In the genomic region with DNA sequence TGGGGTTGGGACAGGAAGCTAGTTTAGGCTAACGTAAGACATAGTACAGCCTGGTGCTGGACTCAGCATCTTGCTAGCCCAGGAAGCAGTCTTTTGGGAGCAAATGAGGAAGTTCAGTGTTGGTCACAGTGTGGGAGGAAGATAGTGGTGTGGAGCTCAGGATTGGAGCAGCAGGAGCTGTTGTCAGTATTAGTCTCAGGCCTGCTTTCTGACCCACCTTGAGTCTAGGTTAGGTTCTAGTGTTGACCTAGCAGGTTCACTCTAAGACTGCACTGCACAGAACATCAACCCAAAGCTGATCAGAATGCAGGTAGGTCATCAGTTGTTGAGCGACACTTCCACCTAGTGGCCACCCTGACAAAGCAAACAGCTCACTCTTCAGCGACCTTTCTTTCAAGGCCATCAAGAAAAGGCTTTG, we compare ENCODE assay signal across 9 mouse cellular contexts. TPM values are rescaled to one million over a fixed set of nuclear protein-coding genes. Genes with fewer than 3 reads are reported as not detected.
A peak's percentile ranks its signal among the peaks of the same experiment; 100 is the strongest.
DNase-seq lines count a peak whose midpoint lies in the region; ATAC-seq and TF ChIP-seq lines count a peak whose summit lies in the region.
"Had no signal": no experiment of that assay in that cellular context is flagged by ENCODE, and none has a peak within 500 bp of the region (broad histone marks: within the 10 kb centered on the region; RNA-seq: fewer than 3 reads in every experiment).

No protein-coding gene starts in this region.

- TF ChIP-seq CTCF in C2C12 (IDR thresholded peaks at IDR 0.05; ENCODE audit: control insufficient read depth, insufficient read depth, insufficient read length) (peak; percentile 23), MEL (IDR thresholded peaks at IDR 0.05 in 2 of 3, conservative IDR thresholded peaks at IDR 0.05 in 1 of 3; ENCODE audit: control insufficient read depth in 1 of 3, insufficient read depth in 1 of 3, low read depth in 2 of 3, low read length in 3 of 3, poor library complexity in 1 of 3, severe bottlenecking in 1 of 3) (peak; percentile 51 to 69 (median 64))

- WGBS in heart, embryonic 16.5 days = 42% methylated on average over 3 of the region's 3 CpGs
- 47% methylated on average over 3 of the region's 3 CpGs for WGBS in stomach, embryonic 15.5 days

- DNase-seq in MEL (ENCODE audit: low read depth, low spot score) = peak; percentile 85
- DNase-seq in cerebellum, adult 9-11 months = peak; percentile 58
- peak; percentile 69 to 84 for DNase-seq in kidney, postnatal 36 days
- peak; percentile 35 for DNase-seq in mesoderm, embryonic 11.5 days (ENCODE audit: low read depth, low spot score)
- DNase-seq in layer of hippocampus, adult 9-10 months (ENCODE audit: low spot score) = no peak

- H3K4me2 ChIP-seq in heart, embryonic 16.5 days (ENCODE audit: low read depth, low read length) = no peak overlapping the region
- H3K4me2 ChIP-seq in stomach, embryonic 15.5 days = no peak overlapping the region
- H3K4me2 ChIP-seq: lung, embryonic 15.5 days had no signal

- no peak; a peak in 1 of 4 replicates for TF ChIP-seq POLR2A in MEL (IDR thresholded peaks at IDR 0.05; ENCODE audit: control insufficient read depth in 1 of 2, insufficient read depth in 1 of 2, low read depth in 1 of 2, low read length in 2 of 2, poor library complexity in 1 of 2)

- H3K36me3 ChIP-seq in C2C12 (ENCODE audit: control insufficient read depth, insufficient read depth) = peaks cover 70% of the 10 kb centered on the region
- H3K36me3 ChIP-seq in MEL (ENCODE audit: control insufficient read depth in 1 of 2, insufficient read depth in 2 of 2, low read length in 2 of 2) = peaks cover 6 to 36% of the 10 kb centered on the region in 2 experiments
- H3K36me3 ChIP-seq in heart, embryonic 16.5 days (ENCODE audit: control insufficient read depth, insufficient read depth) = peaks cover 47% of the 10 kb centered on the region
- peaks cover 48% of the 10 kb centered on the region for H3K36me3 ChIP-seq in stomach, embryonic 15.5 days

- peak; percentile 42 for TF ChIP-seq RAD21 in MEL (IDR thresholded peaks at IDR 0.05; ENCODE audit: low read depth, low read length)

- H3K9me3 ChIP-seq in MEL (replicated peaks; ENCODE audit: insufficient read depth, low read length) = no peaks in the 10 kb centered on the region
- no peaks in the 10 kb centered on the region for H3K9me3 ChIP-seq in heart, embryonic 16.5 days (replicated peaks; ENCODE audit: control insufficient read depth, low read length)
- no peaks in the 10 kb centered on the region for H3K9me3 ChIP-seq in stomach, embryonic 15.5 days
- H3K9me3 ChIP-seq: lung, embryonic 15.5 days had no signal

- peak; percentile 33 to 71; a peak in 3 of 4 replicates for TF ChIP-seq EP300 in MEL (IDR thresholded peaks at IDR 0.05; ENCODE audit: low read depth in 1 of 2, low read length in 2 of 2)

- no peaks in the 10 kb centered on the region for H3K79me3 ChIP-seq in C2C12 (ENCODE audit: low read depth)

- H3K79me2 ChIP-seq in C2C12 (ENCODE audit: control insufficient read depth, insufficient read depth) (no peaks in the 10 kb centered on the region), MEL (ENCODE audit: control insufficient read depth, insufficient read depth, low read length, poor library complexity) (peaks cover 25% of the 10 kb centered on the region)

- H3K27me3 ChIP-seq in C2C12 (ENCODE audit: control insufficient read depth, insufficient read depth, insufficient read length) = no peaks in the 10 kb centered on the region
- H3K27me3 ChIP-seq in MEL (ENCODE audit: control insufficient read depth in 1 of 2, insufficient read depth in 2 of 2, low read length in 2 of 2) = no peaks in the 10 kb centered on the region
- H3K27me3 ChIP-seq in heart, embryonic 16.5 days (ENCODE audit: control insufficient read depth, insufficient read depth, low read length) = no peaks in the 10 kb centered on the region
- no peaks in the 10 kb centered on the region for H3K27me3 ChIP-seq in stomach, embryonic 15.5 days (replicated peaks)
- H3K27me3 ChIP-seq: lung, embryonic 15.5 days had no signal

- no peak overlapping the region for H3ac ChIP-seq in C2C12 (ENCODE audit: control insufficient read depth, insufficient read length, low read depth)

- ATAC-seq in heart, embryonic 16.5 days (replicated peaks; ENCODE audit: extremely low read depth, insufficient read depth, low FRiP score) = no peak
- no peak; the same call in 1 of the 2 replicates for ATAC-seq in stomach, embryonic 15.5 days (ENCODE audit: insufficient read depth, low FRiP score, low read depth)

- H3K9ac ChIP-seq in MEL (ENCODE audit: control insufficient read depth, low read depth, low read length, poor library complexity, severe bottlenecking) = peak overlapping the region; percentile 96; the same call in 1 of the 2 replicates
- no peak overlapping the region for H3K9ac ChIP-seq in heart, embryonic 16.5 days (ENCODE audit: low read length)
- H3K9ac ChIP-seq in stomach, embryonic 15.5 days = no peak overlapping the region
- H3K9ac ChIP-seq: lung, embryonic 15.5 days had no signal

- peak overlapping the region; percentile 99 for H3K27ac ChIP-seq in MEL (ENCODE audit: control insufficient read depth, low read depth, low read length)
- H3K27ac ChIP-seq in heart, embryonic 16.5 days (ENCODE audit: low read length) = 0 out of 2 replicates have a peak overlapping the region, but pooled peaks have one; percentile 25
- H3K27ac ChIP-seq in stomach, embryonic 15.5 days = 0 out of 2 replicates have a peak overlapping the region, but pooled peaks have one; percentile 8
- H3K27ac ChIP-seq: lung, embryonic 15.5 days had no signal

- no peak overlapping the region for H3K4me3 ChIP-seq in C2C12 (ENCODE audit: insufficient read depth, poor library complexity, severe bottlenecking)
- H3K4me3 ChIP-seq in MEL (ENCODE audit: control insufficient read depth in 1 of 2, insufficient read depth in 1 of 2, low read depth in 2 of 2, low read length in 2 of 2) = no peak overlapping the region; a peak in 2 of 4 replicates
- H3K4me3 ChIP-seq in heart, embryonic 16.5 days (ENCODE audit: low read length) = no peak overlapping the region
- no peak overlapping the region for H3K4me3 ChIP-seq in stomach, embryonic 15.5 days (replicated peaks)
- H3K4me3 ChIP-seq: lung, embryonic 15.5 days had no signal

- H3K4me1 ChIP-seq in MEL (ENCODE audit: control insufficient read depth in 1 of 2, insufficient read depth in 2 of 2, low read length in 2 of 2) = peaks cover 9 to 28% of the 10 kb centered on the region in 2 experiments
- H3K4me1 ChIP-seq in heart, embryonic 16.5 days (ENCODE audit: control insufficient read depth, insufficient read depth, low read length) = peaks cover 6% of the 10 kb centered on the region; the same call in 1 of the 2 replicates
- H3K4me1 ChIP-seq in stomach, embryonic 15.5 days = no peaks in the 10 kb centered on the region
- H3K4me1 ChIP-seq: lung, embryonic 15.5 days had no signal

TF ChIP-seq in C2C12, 6 proteins besides CTCF, POLR2A, EP300 and RAD21 (continues in another document):
- TF ChIP-seq USF1 (IDR thresholded peaks at IDR 0.05; ENCODE audit: low read depth) = no peak
- no peak for TF ChIP-seq MYOD1 (IDR thresholded peaks at IDR 0.05; ENCODE audit: control insufficient read depth, insufficient read length, low read depth)
- no peak for TF ChIP-seq FOSL1 (IDR thresholded peaks at IDR 0.05; ENCODE audit: insufficient read depth, low read length, poor library complexity, severe bottlenecking)

TF ChIP-seq in MEL, 35 proteins besides CTCF, POLR2A, EP300 and RAD21 (continues in another document):
- TF ChIP-seq MYC (IDR thresholded peaks at IDR 0.05; ENCODE audit: low read depth, low read length) = 0 out of 2 replicates have a peak, but pooled peaks have one; percentile 24
- no peak for TF ChIP-seq BHLHE40 (IDR thresholded peaks at IDR 0.05; ENCODE audit: borderline replicate concordance, low read depth, low read length)
- no peak for TF ChIP-seq KAT2A (conservative IDR thresholded peaks at IDR 0.05; ENCODE audit: low read depth, low read length)

RNA-seq across cellular contexts. Expression of a gene that starts 1.0 kb away (rescaled TPM):
- polyA plus RNA-seq in C2C12 (2012; fragmentation: generic; extraction: Trizol) = 0.37 TPM
- 295 and 329 TPM in 2 replicates for total RNA-seq in MEL (2012; rRNA removed)
- polyA plus RNA-seq in MEL (2012; ENCODE audit: insufficient read depth in 1 of 2, insufficient read length in 2 of 2, low read depth in 1 of 2, low replicate concordance in 2 of 2, missing spikeins in 1 of 2) = 100 to 1,000 TPM; 244 to 327 TPM
- polyA plus RNA-seq in heart, embryonic 16.5 days (2015; fragmentation: Nextera tagmentation; extraction: Ambion mirVana) = 14.3 and 24.7 TPM in 2 replicates
- 14.0 and 16.2 TPM in 2 replicates for polyA plus RNA-seq in stomach, embryonic 15.5 days (2015; fragmentation: Nextera tagmentation; extraction: Ambion mirVana)

RNA-seq across cellular contexts. Expression of a gene that starts 19.5 kb away (rescaled TPM):
- 309 TPM for polyA plus RNA-seq in C2C12 (2012; fragmentation: generic; extraction: Trizol)
- total RNA-seq in MEL (2012; rRNA removed) = 281 and 284 TPM in 2 replicates
- polyA plus RNA-seq in MEL (2012; ENCODE audit: insufficient read depth in 1 of 2, insufficient read length in 2 of 2, low read depth in 1 of 2, low replicate concordance in 2 of 2, missing spikeins in 1 of 2) = 100 to 1,000 TPM; 370 to 430 TPM
- polyA plus RNA-seq in heart, embryonic 16.5 days (2015; fragmentation: Nextera tagmentation; extraction: Ambion mirVana) = 195 and 202 TPM in 2 replicates
- polyA plus RNA-seq in stomach, embryonic 15.5 days (2015; fragmentation: Nextera tagmentation; extraction: Ambion mirVana) = 185 and 219 TPM in 2 replicates

RNA-seq across cellular contexts. Expression of a gene that starts 24.3 kb away (rescaled TPM):
- polyA plus RNA-seq in C2C12 (2012; fragmentation: generic; extraction: Trizol) (4.7 TPM), MEL (2012; ENCODE audit: insufficient read depth in 1 of 2, insufficient read length in 2 of 2, low read depth in 1 of 2, low replicate concordance in 2 of 2, missing spikeins in 1 of 2) (1 to 10 TPM in 1 of 2 experiments, not detected in 1; 2.3 TPM)
- total RNA-seq in MEL (2012; rRNA removed) = 1.2 and 1.8 TPM in 2 replicates
- polyA plus RNA-seq in heart, embryonic 16.5 days (2015; fragmentation: Nextera tagmentation; extraction: Ambion mirVana) = 17.0 and 17.3 TPM in 2 replicates
- 10.0 and 10.1 TPM in 2 replicates for polyA plus RNA-seq in stomach, embryonic 15.5 days (2015; fragmentation: Nextera tagmentation; extraction: Ambion mirVana)

RNA-seq across cellular contexts. Expression of a gene that starts 24.3 kb away (rescaled TPM):
- polyA plus RNA-seq in C2C12 (2012; fragmentation: generic; extraction: Trizol) = 18.2 TPM
- 23.8 and 32.1 TPM in 2 replicates for total RNA-seq in MEL (2012; rRNA removed)
- polyA plus RNA-seq in MEL (2012; ENCODE audit: insufficient read depth in 1 of 2, insufficient read length in 2 of 2, low read depth in 1 of 2, low replicate concordance in 2 of 2, missing spikeins in 1 of 2) = 10 to 100 TPM in 1 of 2 experiments, not detected in 1; 30.8 TPM
- polyA plus RNA-seq in heart, embryonic 16.5 days (2015; fragmentation: Nextera tagmentation; extraction: Ambion mirVana) = 34.1 and 36.6 TPM in 2 replicates
- polyA plus RNA-seq in stomach, embryonic 15.5 days (2015; fragmentation: Nextera tagmentation; extraction: Ambion mirVana) = 21.1 and 24.9 TPM in 2 replicates

RNA-seq across cellular contexts. Expression of a gene that starts 27.9 kb away (rescaled TPM):
- 12.2 TPM for polyA plus RNA-seq in C2C12 (2012; fragmentation: generic; extraction: Trizol)
- total RNA-seq in MEL (2012; rRNA removed) = 3.2 and 4.2 TPM in 2 replicates
- polyA plus RNA-seq in MEL (2012; ENCODE audit: insufficient read depth in 1 of 2, insufficient read length in 2 of 2, low read depth in 1 of 2, low replicate concordance in 2 of 2, missing spikeins in 1 of 2) = 10 to 100 TPM in 1 of 2 experiments, not detected in 1; 12.9 TPM
- 40.3 and 44.1 TPM in 2 replicates for polyA plus RNA-seq in heart, embryonic 16.5 days (2015; fragmentation: Nextera tagmentation; extraction: Ambion mirVana)
- 26.4 and 28.2 TPM in 2 replicates for polyA plus RNA-seq in stomach, embryonic 15.5 days (2015; fragmentation: Nextera tagmentation; extraction: Ambion mirVana)

Comparison
In these comparisons a context has a peak if more than half of its experiments do, and no peak if none do; other contexts are left out.
1. H3K27ac ChIP-seq: peak in every context shown above with its lines; median percentile 99 in MEL; 25 in heart, embryonic 16.5 days; 8 in stomach, embryonic 15.5 days.
2. RNA of a gene that starts 1.0 kb away (polyA plus RNA-seq): 244 to 327 TPM in MEL, 14.3 to 24.7 TPM in heart, embryonic 16.5 days and 14.0 to 16.2 TPM in stomach, embryonic 15.5 days; 0.37 TPM in C2C12 (single experiment); every median in the first group is over 10 times any median in the second.